Mouse (Mus musculus) ES-Bruce4 (cell line): Measurements from ENCODE around the gene Slc22a2.
A peak's percentile ranks its signal among the peaks of the same experiment; 100 is the strongest.

Source experiments
- CTCF ChIP-seq: IDR thresholded peaks from one replicate; pipeline ENCODE4 v1.8.1; 2011; ENCODE audit warnings: low read depth, low read length
- EP300 ChIP-seq: IDR thresholded peaks from 2 replicates; pipeline ENCODE4 v1.6.1; 2011; ENCODE audit warnings: low read depth, low read length; ENCODE audit not compliant: insufficient read depth

DNA sequence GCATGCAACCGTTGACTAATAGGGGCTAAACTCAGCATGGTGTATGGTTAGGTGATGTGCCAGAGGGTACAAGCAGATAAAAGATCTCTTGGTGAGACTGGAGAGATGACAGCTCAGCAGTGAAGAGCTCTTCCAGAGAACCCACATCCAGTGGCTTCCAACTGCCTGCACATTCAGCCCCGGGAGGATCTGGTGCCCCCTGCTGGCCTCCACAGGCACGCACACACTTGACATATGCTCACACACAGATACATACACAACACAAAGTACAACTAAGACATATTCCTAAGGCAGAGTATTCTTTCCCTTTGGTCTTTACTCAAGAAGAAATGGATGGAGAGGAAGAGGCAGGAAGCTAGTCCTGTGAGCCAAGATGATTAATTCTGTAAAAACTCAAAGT is 55.7 kb downstream of the Slc22a2 start:
- no peak for TF ChIP-seq EP300
- TF ChIP-seq CTCF: peak; percentile 34
